Mouse (Mus musculus): ENCODE data around the gene Lingo2. TPM values are rescaled to one million over a fixed set of nuclear protein-coding genes. Genes with fewer than 3 reads are reported as not detected.
A peak's percentile ranks its signal among the peaks of the same experiment; 100 is the strongest.

The Lingo2 gene
- polyA plus RNA-seq, 1 experiment from 2014 or later, result 1.1 TPM

DNA sequence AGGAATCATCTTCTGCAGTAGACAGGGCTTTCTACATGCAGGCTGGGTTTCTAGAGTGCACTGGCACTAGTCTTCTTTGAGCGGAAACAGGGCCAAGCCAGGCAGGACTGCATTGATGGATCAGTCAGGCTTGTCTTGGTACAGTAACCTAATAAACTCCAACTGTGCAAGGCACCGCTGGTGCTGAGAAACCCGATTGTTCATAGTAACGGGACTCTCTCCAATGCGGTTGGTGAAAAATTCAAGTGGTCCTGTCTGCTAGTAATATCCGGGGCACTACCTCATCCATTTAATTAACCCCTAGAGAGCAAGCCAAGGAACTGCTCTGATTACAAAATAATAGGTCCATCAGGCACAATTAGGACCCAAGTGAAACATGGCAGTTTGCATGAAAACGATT, 1106.4 kb downstream of the Lingo2 start:
- H3K9me3 ChIP-seq (replicated peaks), result no peaks in the 10 kb centered on the region
- H3K27ac ChIP-seq (replicated peaks), result peak overlapping the region; percentile 7; the same call in 1 of the 2 replicates
- 66% methylated on average over 7 of the region's 7 CpGs for WGBS
- H3K4me3 ChIP-seq, result no peak overlapping the region
- peaks cover 11% of the 10 kb centered on the region for H3K4me1 ChIP-seq
- DNase-seq (ENCODE audit: low spot score), result no peak
- no peaks in the 10 kb centered on the region for H3K27me3 ChIP-seq (ENCODE audit: low read depth, poor library complexity, severe bottlenecking)
- H3K36me3 ChIP-seq, result no peaks in the 10 kb centered on the region

DNA sequence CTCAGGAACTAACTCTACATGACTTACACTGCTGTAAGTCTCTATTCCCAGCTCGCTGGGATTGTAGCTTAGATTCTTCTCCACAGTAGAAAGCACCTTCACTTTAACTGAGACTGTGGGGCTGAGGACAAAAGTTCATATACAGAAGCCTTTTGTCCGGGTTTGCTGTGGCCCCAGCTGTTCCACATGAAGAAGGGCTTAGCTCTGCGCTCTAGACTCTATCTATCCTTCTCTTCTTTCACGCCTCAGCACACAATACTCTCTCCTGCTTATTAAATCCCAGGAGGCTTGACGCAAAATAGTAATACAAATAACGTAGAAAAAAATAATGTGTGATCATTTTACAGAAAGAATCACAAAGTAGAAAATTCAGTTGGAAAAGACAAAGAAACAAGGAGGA, 1107.0 kb downstream of the Lingo2 start:
- no peaks in the 10 kb centered on the region for H3K9me3 ChIP-seq (replicated peaks)
- 0 out of 2 replicates have a peak overlapping the region, but pooled peaks have one; percentile 7 for H3K27ac ChIP-seq (replicated peaks)
- peaks cover 11% of the 10 kb centered on the region for H3K4me1 ChIP-seq
- no peak for DNase-seq (ENCODE audit: low spot score)
- H3K36me3 ChIP-seq, result no peaks in the 10 kb centered on the region
- WGBS, result 72% methylated on average over 6 of the region's 6 CpGs
- H3K27me3 ChIP-seq (ENCODE audit: low read depth, poor library complexity, severe bottlenecking), result no peaks in the 10 kb centered on the region
- H3K4me3 ChIP-seq, result no peak overlapping the region

DNA sequence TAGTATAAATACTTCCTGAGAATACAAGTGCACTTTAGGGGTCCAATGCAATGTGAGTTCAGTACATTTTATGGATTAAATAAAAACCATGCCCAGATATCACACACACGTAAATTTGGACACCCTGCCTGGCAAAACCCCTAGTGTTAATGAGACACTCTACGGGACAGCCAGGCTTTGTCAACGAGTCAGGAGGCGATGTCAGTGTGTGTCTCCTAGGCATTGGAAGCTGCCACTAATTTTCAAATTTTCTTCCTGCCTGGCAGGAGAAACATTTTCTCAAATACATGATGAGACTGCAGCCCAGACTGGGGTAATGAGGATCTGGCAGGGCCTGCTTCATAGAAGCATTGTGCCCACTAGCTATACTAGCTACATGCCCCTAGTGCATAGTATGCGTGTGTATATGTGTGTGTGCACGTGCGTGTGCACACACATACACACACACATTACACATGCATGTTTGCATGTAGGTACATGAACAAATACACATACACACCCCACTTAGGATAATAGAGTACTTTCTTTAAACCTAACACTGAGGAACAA, 1128.2 kb downstream of the Lingo2 start:
- no peak for DNase-seq (ENCODE audit: low spot score)
- H3K4me1 ChIP-seq, result no peaks in the 10 kb centered on the region
- no peaks in the 10 kb centered on the region for H3K27me3 ChIP-seq (ENCODE audit: low read depth, poor library complexity, severe bottlenecking)
- no peaks in the 10 kb centered on the region for H3K36me3 ChIP-seq
- no peaks in the 10 kb centered on the region for H3K9me3 ChIP-seq (replicated peaks)
- H3K4me3 ChIP-seq, result no peak overlapping the region
- 92% methylated on average over 7 of the region's 7 CpGs for WGBS
- no peak overlapping the region for H3K27ac ChIP-seq (replicated peaks)

DNA sequence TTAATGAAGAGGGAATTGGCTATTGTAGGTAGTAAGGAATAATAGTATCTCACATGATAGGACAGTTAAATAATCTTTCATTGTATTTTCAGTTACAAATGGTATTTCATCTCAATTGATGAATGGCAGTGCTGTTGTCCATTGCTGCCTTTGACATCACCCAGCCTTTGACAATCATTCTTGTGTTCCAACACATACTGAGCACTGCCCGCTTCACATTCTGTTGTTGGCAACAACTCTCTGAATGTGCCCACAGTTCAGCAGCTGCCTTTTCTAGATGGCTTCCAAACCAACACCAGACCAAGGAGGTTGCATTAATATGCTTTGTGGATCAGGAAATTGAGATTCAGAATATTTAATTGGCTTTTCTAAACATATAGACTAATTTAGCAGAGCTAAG, 1130.8 kb downstream of the Lingo2 start:
- Histone ChIP-seq H3K36me3 (no peaks in the 10 kb centered on the region), H3K27ac (replicated peaks) (no peak overlapping the region), H3K4me1 (no peaks in the 10 kb centered on the region), H3K27me3 (ENCODE audit: low read depth, poor library complexity, severe bottlenecking) (no peaks in the 10 kb centered on the region), H3K9me3 (replicated peaks) (no peaks in the 10 kb centered on the region), H3K4me3 (no peak overlapping the region)
- no peak for DNase-seq (ENCODE audit: low spot score)
- 90% methylated on average over 1 of the region's 1 CpGs for WGBS

DNA sequence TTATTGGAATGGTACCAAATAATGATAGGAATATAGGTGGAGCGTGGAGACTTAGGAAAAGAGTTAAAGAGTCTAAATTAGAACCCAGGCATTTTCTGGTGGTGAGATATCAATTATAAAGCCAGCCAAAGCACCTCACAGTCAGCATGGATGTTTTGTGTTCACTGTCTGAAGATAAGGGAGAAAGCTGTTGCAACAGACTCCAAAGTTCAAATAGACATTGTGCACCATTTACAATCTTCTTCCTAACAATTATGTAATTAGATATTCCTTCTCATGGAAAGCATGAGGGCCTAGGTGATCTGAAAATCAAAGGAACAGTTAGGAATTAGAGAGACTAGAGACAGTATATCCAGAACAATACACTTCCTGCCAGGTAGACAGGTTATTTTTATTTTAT, 1136.8 kb downstream of the Lingo2 start:
- no peak overlapping the region for H3K27ac ChIP-seq (replicated peaks)
- WGBS, result 88% methylated on average over 1 of the region's 1 CpGs
- H3K27me3 ChIP-seq (ENCODE audit: low read depth, poor library complexity, severe bottlenecking), result no peaks in the 10 kb centered on the region
- H3K9me3 ChIP-seq (replicated peaks), result 0 out of 2 replicates have a peak, but pooled peaks cover 2% of the 10 kb centered on the region
- no peak overlapping the region for H3K4me3 ChIP-seq
- no peak for DNase-seq (ENCODE audit: low spot score)
- H3K4me1 ChIP-seq, result no peaks in the 10 kb centered on the region
- no peaks in the 10 kb centered on the region for H3K36me3 ChIP-seq

DNA sequence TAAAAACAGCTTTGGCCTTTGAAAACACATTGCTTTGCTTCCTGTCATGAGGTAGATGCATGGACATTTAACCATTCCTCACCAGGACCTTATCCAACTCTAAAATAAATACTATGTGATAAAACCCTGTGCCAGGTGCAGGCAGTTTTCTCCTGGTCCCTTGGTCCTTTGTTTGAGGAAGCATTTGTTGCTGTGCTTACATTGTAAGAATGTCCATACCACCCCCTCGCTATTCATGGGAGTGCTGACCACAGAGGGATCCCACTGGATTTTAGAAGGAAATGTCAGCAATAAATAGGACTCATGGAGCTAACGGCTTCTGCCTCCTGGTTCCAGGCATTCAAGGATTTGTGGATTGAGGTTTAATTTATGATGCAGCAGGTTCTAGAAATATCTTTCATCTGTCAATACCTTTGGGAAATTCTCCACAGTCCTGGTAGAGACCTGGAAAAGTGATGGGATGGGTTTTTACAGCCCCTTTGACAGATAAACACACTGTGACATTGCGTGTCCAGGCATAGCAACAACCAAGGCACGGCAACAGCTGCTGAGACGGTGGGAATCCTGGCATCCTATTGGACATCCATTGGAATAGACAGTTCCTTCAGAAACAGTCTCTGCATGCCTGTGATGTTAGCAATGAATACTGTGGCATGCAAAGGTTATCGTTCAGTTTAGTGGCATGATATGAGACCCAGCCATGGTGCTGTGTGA, 1143.9 kb downstream of the Lingo2 start:
- H3K9me3 ChIP-seq (replicated peaks), result no peaks in the 10 kb centered on the region
- 67% methylated on average over 6 of the region's 6 CpGs for WGBS

DNA sequence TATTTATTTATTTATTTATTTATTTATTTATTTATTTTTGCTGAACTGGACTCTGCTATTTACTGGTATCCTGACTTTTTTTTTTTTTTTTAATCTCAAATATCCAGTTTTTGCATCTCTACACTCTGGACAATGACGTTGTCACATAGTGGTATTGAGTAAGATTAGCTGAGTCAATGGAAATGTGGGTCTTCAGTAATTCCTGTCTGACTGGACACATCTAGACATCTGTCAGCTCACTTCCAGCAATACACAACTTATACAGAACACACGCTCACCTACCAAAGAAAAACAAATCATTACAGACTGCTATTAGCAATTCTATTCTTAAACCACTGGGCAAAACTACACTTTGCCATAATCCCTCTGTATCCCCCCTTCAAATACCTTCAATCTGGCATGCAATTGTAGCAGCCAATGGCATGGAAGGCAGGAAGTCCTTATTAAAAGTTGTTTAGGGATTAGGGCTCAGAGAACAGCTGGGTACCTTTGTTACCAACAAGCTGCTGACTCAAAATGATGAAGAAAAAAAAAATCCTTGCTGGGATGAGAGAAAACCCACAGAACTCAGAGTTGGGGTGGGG, 1144.6 kb downstream of the Lingo2 start:
- Histone ChIP-seq H3K9me3 (replicated peaks) (no peaks in the 10 kb centered on the region), H3K27me3 (ENCODE audit: low read depth, poor library complexity, severe bottlenecking) (no peaks in the 10 kb centered on the region), H3K4me1 (peaks cover 12% of the 10 kb centered on the region), H3K36me3 (no peaks in the 10 kb centered on the region), H3K4me3 (no peak overlapping the region), H3K27ac (replicated peaks) (peak overlapping the region; percentile 59; the same call in 1 of the 2 replicates)
- DNase-seq (ENCODE audit: low spot score), result no peak
- WGBS, result 54% methylated on average over 2 of the region's 2 CpGs

More for the DNA sequence above, 1143.9 kb downstream of the Lingo2 start:
- DNase-seq (ENCODE audit: low spot score), result peak; percentile 16
- peaks cover 12% of the 10 kb centered on the region for H3K4me1 ChIP-seq
- H3K36me3 ChIP-seq, result no peaks in the 10 kb centered on the region
- no peak overlapping the region for H3K4me3 ChIP-seq
- H3K27ac ChIP-seq (replicated peaks), result peak overlapping the region; percentile 59
- H3K27me3 ChIP-seq (ENCODE audit: low read depth, poor library complexity, severe bottlenecking), result no peaks in the 10 kb centered on the region

DNA sequence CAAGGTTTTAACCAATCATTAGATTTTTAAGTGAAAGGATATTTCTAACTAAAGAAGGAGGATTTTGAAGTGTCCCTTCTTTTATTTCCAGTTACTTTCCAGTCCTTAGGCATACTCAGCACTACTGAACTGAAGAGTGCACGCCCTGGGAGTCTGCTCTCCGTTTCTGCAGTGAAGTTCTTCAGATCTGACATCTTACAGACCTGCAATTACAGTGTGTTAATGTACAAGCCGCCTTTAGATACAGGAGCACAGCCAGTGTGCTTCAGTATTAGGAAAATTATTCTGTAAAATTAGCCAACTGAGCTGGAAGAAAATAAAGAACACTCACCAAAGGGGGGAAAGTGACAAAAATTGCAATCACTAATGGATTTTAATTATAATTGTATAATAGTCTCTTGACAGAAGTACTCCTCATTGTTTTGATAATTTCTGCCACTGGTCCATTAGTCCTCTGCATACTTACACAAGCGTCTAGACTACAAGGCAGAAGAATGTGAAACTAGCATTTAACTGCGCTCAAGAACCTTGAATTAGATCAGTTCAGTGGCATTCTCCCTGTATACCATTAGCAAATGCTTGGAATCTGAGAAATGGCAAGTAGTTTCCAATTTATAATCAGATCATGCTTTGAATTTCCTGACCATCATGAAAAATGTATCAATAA, 1167.2 kb downstream of the Lingo2 start:
- DNase-seq (ENCODE audit: low spot score), result no peak
- no peak overlapping the region for H3K27ac ChIP-seq (replicated peaks)
- 86% methylated on average over 5 of the region's 5 CpGs for WGBS
- H3K27me3 ChIP-seq (ENCODE audit: low read depth, poor library complexity, severe bottlenecking), result no peaks in the 10 kb centered on the region
- no peaks in the 10 kb centered on the region for H3K4me1 ChIP-seq
- no peaks in the 10 kb centered on the region for H3K9me3 ChIP-seq (replicated peaks)
- H3K4me3 ChIP-seq, result no peak overlapping the region
- no peaks in the 10 kb centered on the region for H3K36me3 ChIP-seq

DNA sequence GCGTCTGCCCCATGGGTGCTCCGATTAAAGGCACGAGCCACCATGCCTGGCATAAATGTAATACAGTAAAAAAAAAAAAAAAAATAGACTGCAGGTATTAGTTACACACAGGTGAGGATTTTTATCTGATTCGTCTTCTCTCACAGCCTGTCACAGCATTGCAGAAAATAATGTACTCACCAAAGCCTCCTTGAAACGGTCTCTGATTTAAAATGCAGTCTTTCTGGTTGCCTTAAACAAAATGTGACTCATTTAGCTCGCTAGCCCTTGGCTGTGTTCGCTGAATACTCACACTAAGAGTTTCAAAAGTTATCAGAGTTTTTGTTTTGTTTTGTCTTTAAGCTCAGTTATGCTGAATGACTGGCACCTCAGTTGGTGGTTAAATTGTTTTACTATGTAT, 1180.7 kb downstream of the Lingo2 start:
- Histone ChIP-seq H3K27ac (replicated peaks) (no peak overlapping the region), H3K36me3 (no peaks in the 10 kb centered on the region), H3K4me1 (peaks cover 11% of the 10 kb centered on the region), H3K4me3 (no peak overlapping the region), H3K9me3 (replicated peaks) (no peaks in the 10 kb centered on the region), H3K27me3 (ENCODE audit: low read depth, poor library complexity, severe bottlenecking) (no peaks in the 10 kb centered on the region)
- no peak for DNase-seq (ENCODE audit: low spot score)
- WGBS, result 76% methylated on average over 7 of the region's 7 CpGs

DNA sequence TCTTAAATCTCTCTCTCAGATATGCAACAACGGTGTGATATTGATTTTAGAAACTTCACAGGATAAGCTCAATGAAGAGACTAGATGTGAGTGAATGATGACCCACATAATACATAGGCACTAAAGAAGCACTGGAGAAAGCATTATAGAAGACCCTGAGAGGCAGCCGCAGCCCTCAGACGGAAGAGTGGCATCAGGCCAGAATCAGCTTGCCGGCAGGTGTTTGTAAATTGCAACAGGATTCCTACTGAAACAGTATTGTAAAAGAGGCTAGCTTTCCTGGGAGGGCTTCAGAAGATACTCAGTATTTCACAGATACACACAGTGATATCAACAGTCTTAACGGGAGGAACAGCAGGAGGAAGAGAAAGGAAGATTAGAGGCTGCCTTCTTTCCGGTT, 1184.6 kb downstream of the Lingo2 start:
- Histone ChIP-seq H3K27me3 (ENCODE audit: low read depth, poor library complexity, severe bottlenecking) (no peaks in the 10 kb centered on the region), H3K4me1 (peaks cover 6% of the 10 kb centered on the region; the same call in 1 of the 2 replicates), H3K27ac (replicated peaks) (no peak overlapping the region), H3K9me3 (replicated peaks) (no peaks in the 10 kb centered on the region), H3K36me3 (no peaks in the 10 kb centered on the region), H3K4me3 (no peak overlapping the region)
- 89% methylated on average over 6 of the region's 6 CpGs for WGBS
- DNase-seq (ENCODE audit: low spot score), result no peak

DNA sequence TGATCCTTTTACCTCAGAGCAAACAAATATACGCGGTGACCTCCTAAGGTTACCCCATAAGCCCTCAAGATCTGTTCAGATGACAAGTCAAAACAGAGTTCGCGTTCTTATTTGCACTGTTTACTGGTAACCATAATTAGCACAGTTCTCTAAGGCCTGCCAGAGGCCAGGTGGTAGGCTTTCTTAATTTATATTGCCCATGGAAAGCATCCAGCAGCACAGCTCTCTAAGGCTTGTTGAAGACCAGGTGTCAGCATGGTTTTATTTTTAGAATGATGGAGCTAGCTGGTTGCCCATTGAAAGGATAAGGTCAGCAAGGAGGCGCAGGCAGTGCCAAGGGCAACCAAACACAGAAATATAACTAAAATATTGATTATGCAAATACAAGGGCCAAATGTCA, 1190.4 kb downstream of the Lingo2 start:
- WGBS, result 88% methylated on average over 5 of the region's 5 CpGs
- DNase-seq (ENCODE audit: low spot score), result no peak
- H3K27me3 ChIP-seq (ENCODE audit: low read depth, poor library complexity, severe bottlenecking), result no peaks in the 10 kb centered on the region
- H3K36me3 ChIP-seq, result no peaks in the 10 kb centered on the region
- H3K4me1 ChIP-seq, result no peaks in the 10 kb centered on the region
- no peak overlapping the region for H3K4me3 ChIP-seq
- H3K9me3 ChIP-seq (replicated peaks), result no peaks in the 10 kb centered on the region
- H3K27ac ChIP-seq (replicated peaks), result no peak overlapping the region

DNA sequence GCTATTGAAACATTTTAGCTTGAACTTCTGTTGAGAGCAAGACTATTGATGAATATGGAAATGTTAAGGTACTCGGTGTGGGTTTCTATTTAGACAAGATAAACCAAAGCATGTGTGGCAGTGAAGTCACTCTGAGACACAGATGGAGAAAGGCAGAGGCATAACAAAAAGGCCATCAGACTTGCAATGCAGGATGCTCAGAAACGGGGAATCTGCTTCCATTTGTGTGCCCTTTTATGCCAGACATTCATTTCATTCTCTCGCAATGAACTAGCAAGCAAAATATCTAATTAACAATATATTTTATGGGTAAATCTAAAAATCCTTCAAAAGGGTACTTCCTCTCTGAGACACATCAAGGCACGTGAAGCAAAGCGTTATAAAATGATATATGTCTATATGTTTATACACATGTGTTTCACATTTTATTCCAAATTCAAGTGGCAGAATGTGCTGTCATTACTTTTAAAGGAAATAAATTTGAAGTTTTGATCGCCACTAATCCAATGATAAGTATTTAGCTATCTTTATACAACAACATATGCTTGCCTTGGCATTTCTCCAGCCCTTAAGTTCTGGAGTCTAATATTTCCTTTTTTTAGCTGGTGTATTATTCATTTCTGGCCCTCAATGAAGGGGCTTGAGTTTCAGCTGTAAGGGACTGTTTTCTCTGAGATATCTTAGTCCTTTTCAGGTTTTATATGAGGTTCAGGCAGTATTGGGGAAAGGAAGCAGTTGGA, 1199.3 kb downstream of the Lingo2 start:
- WGBS, result 89% methylated on average over 6 of the region's 6 CpGs
- Histone ChIP-seq H3K4me1 (peaks cover 5% of the 10 kb centered on the region), H3K27ac (replicated peaks) (no peak overlapping the region), H3K9me3 (replicated peaks) (no peaks in the 10 kb centered on the region), H3K36me3 (no peaks in the 10 kb centered on the region), H3K27me3 (ENCODE audit: low read depth, poor library complexity, severe bottlenecking) (no peaks in the 10 kb centered on the region), H3K4me3 (no peak overlapping the region)
- no peak for DNase-seq (ENCODE audit: low spot score)
